Mouse (Mus musculus): ENCODE measurements around the gene Map3k13. TPM values are rescaled to one million over a fixed set of nuclear protein-coding genes. Genes with fewer than 3 reads are reported as not detected.

Gene Map3k13
- polyA plus RNA-seq, 1 experiment from 2014 or later: 0.76 TPM

GRCm38 (mm10) chr16:21834866-21835583, 40.9 kb downstream of the Map3k13 start:
- WGBS: 75% methylated on average over 8 of the region's 8 CpGs

DNA sequence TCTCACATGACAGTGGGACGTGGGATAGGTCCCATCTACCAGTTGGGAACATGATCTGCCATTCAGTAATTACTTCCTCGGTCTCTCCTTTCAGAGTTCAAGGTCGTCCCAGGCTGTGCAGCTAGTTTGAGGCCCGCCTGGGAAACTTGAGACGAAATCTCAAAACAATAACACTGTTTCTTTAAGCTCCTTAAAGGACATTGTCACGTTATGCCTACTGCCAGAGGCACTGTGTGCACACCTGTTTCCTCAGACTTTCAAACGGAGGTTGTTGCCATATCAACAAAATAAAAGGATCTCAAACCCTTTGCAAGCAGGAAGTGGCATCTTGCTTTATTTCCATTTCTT, 41.4 kb downstream of the Map3k13 start:
- no peaks in the 10 kb centered on the region for H3K27me3 ChIP-seq (ENCODE audit: control insufficient read depth, insufficient read depth, low read length)
- H3K27ac ChIP-seq (ENCODE audit: low read length): peak overlapping the region; percentile 25; the same call in 1 of the 2 replicates
- peak; percentile 49; the same call in 1 of the 2 replicates for ATAC-seq (replicated peaks; ENCODE audit: extremely low read depth, insufficient read depth, low FRiP score)
- no peak overlapping the region for H3K4me2 ChIP-seq (ENCODE audit: low read depth, low read length)
- no peak overlapping the region for H3K9ac ChIP-seq (ENCODE audit: low read length)
- no peaks in the 10 kb centered on the region for H3K4me1 ChIP-seq (ENCODE audit: control insufficient read depth, insufficient read depth, low read length)
- no peak overlapping the region for H3K4me3 ChIP-seq (ENCODE audit: low read length)
- 50% methylated on average over 7 of the region's 7 CpGs for WGBS
- H3K9me3 ChIP-seq (replicated peaks; ENCODE audit: control insufficient read depth, low read length): no peaks in the 10 kb centered on the region
- H3K36me3 ChIP-seq (ENCODE audit: control insufficient read depth, insufficient read depth): no peaks in the 10 kb centered on the region

More at GRCm38 (mm10) chr16:21834866-21835583, 40.9 kb downstream of the Map3k13 start:
- H3K27ac ChIP-seq (ENCODE audit: low read length): peak overlapping the region; percentile 25; the same call in 1 of the 2 replicates
- no peak overlapping the region for H3K4me2 ChIP-seq (ENCODE audit: low read depth, low read length)
- no peak for ATAC-seq (replicated peaks; ENCODE audit: extremely low read depth, insufficient read depth, low FRiP score)
- H3K4me3 ChIP-seq (ENCODE audit: low read length): no peak overlapping the region
- no peaks in the 10 kb centered on the region for H3K27me3 ChIP-seq (ENCODE audit: control insufficient read depth, insufficient read depth, low read length)
- no peaks in the 10 kb centered on the region for H3K4me1 ChIP-seq (ENCODE audit: control insufficient read depth, insufficient read depth, low read length)
- H3K9me3 ChIP-seq (replicated peaks; ENCODE audit: control insufficient read depth, low read length): no peaks in the 10 kb centered on the region
- H3K9ac ChIP-seq (ENCODE audit: low read length): no peak overlapping the region
- no peaks in the 10 kb centered on the region for H3K36me3 ChIP-seq (ENCODE audit: control insufficient read depth, insufficient read depth)

DNA sequence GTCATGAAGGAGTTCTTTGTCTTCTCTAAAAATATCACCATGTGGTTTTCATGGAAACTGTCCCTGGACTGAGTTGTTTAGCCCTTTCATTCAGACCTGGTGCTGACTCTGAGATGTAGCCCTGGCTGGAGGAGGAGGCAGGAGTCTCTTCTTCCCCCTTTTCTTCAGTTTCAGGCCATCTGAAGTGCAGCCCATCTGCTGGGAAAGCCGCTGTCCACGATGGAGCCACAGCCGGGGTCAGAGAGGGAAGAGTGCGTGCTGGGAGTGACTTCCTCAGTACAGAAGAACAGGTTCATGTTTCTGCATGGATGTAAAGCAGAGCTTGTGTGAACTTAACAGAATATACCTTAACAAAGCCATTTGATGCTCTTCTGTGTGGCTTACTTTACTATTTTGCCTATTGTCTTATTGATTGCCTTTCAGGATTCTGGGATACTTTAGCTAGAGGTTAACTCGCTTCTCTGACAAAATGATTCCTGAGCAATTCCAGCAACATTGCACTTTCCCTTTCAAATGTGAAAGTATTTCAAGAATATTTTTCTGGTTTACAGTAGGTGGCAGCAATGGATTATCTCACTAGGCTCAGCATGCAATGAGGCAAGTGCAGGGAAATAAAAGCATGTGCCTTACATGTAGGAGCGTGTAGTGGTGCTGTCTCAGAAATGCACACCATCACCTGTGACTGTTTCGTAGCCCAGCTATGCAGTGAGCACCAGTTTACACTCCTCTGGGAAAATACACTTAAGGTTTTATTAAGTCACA, 42.3 kb downstream of the Map3k13 start:
- no peak overlapping the region for H3K4me3 ChIP-seq (ENCODE audit: low read length)
- peak overlapping the region; percentile 46; the same call in 1 of the 2 replicates for H3K27ac ChIP-seq (ENCODE audit: low read length)
- peak overlapping the region; percentile 29; the same call in 1 of the 2 replicates for H3K9ac ChIP-seq (ENCODE audit: low read length)
- ATAC-seq (replicated peaks; ENCODE audit: extremely low read depth, insufficient read depth, low FRiP score): no peak
- WGBS: 45% methylated on average over 7 of the region's 7 CpGs
- H3K36me3 ChIP-seq (ENCODE audit: control insufficient read depth, insufficient read depth): no peaks in the 10 kb centered on the region
- no peaks in the 10 kb centered on the region for H3K27me3 ChIP-seq (ENCODE audit: control insufficient read depth, insufficient read depth, low read length)
- H3K4me1 ChIP-seq (ENCODE audit: control insufficient read depth, insufficient read depth, low read length): no peaks in the 10 kb centered on the region
- no peaks in the 10 kb centered on the region for H3K9me3 ChIP-seq (replicated peaks; ENCODE audit: control insufficient read depth, low read length)
- H3K4me2 ChIP-seq (ENCODE audit: low read depth, low read length): no peak overlapping the region

GRCm38 (mm10) chr16:21837694-21838093, 43.5 kb downstream of the Map3k13 start:
- Histone ChIP-seq H3K9ac (ENCODE audit: low read length) (no peak overlapping the region), H3K4me3 (ENCODE audit: low read length) (no peak overlapping the region), H3K36me3 (ENCODE audit: control insufficient read depth, insufficient read depth) (no peaks in the 10 kb centered on the region), H3K4me1 (ENCODE audit: control insufficient read depth, insufficient read depth, low read length) (no peaks in the 10 kb centered on the region), H3K27ac (ENCODE audit: low read length) (no peak overlapping the region), H3K4me2 (ENCODE audit: low read depth, low read length) (no peak overlapping the region), H3K27me3 (ENCODE audit: control insufficient read depth, insufficient read depth, low read length) (no peaks in the 10 kb centered on the region), H3K9me3 (replicated peaks; ENCODE audit: control insufficient read depth, low read length) (no peaks in the 10 kb centered on the region)
- no peak for ATAC-seq (replicated peaks; ENCODE audit: extremely low read depth, insufficient read depth, low FRiP score)
- WGBS: 91% methylated on average over 6 of the region's 6 CpGs

DNA sequence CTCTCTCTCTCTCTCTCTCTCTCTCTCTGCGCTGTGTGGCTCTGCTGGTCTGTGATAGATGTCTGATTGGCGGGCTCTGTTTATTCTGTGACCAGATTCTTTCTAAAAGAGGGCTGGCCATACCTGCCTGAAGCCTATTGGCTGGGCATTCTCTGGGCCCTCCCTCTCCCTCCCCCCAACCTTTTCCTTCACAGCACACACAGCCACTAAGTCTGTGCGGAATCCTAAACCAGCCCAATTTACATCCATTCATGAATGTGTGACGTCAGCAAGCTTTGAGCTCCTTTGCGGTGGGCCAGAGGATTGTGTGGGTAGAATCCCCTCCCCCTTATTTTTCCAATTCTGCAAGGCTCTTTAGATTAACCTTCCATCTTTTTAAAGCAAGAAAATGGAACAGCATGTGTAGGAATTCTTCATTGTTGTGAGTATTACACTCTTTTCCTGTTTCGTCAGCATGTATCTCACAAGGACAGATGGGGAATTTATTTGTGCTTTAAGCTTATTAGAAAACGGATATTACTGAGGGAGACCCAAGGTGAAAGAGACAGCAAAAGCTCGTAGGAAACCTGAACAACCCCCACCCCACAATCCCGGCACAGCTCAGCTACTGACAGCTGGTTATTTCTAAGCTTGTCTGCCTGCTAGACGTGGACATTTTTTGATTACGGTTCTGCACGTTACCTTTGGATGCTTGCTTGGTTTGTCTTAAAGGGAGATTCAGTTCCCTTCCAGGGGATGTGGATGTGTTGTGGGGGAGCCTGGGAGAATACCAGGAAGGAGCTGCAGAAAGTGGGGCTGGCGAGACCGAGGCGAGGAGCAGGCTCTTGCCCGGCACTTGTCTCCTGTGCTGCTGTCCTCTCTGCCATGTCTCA, 51.9 kb downstream of the Map3k13 start:
- no peaks in the 10 kb centered on the region for H3K4me1 ChIP-seq (ENCODE audit: control insufficient read depth, insufficient read depth, low read length)
- H3K4me2 ChIP-seq (ENCODE audit: low read depth, low read length): peak overlapping the region; percentile 74
- H3K9me3 ChIP-seq (replicated peaks; ENCODE audit: control insufficient read depth, low read length): no peaks in the 10 kb centered on the region
- H3K4me3 ChIP-seq (ENCODE audit: low read length): peak overlapping the region; percentile 66
- peak overlapping the region; percentile 71 for H3K9ac ChIP-seq (ENCODE audit: low read length)
- H3K36me3 ChIP-seq (ENCODE audit: control insufficient read depth, insufficient read depth): no peaks in the 10 kb centered on the region
- peak; percentile 99 for ATAC-seq (replicated peaks; ENCODE audit: extremely low read depth, insufficient read depth, low FRiP score)
- WGBS: 1% methylated on average over 16 of the region's 16 CpGs
- peak overlapping the region; percentile 73 for H3K27ac ChIP-seq (ENCODE audit: low read length)
- H3K27me3 ChIP-seq (ENCODE audit: control insufficient read depth, insufficient read depth, low read length): no peaks in the 10 kb centered on the region

DNA sequence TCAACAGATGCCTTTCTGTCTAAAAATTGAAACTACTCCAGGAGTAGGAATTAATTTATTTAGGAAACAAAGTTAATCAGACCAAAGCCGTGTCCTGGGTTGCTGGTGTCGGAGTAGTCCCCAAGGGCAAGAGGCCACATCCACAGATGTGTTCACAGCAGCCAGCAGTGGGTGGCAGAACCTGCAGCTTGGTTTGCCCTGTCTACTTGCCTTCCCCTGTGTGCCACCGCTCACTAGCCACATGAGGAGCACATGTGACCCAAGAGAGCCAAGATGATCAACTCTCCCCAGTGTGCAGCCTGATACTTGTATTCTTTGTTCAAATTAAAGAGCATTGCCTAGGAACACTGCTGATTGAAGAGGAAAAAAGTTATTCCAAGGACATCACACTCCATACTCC, 54.3 kb downstream of the Map3k13 start:
- Histone ChIP-seq H3K4me2 (ENCODE audit: low read depth, low read length) (no peak overlapping the region), H3K36me3 (ENCODE audit: control insufficient read depth, insufficient read depth) (no peaks in the 10 kb centered on the region), H3K9me3 (replicated peaks; ENCODE audit: control insufficient read depth, low read length) (no peaks in the 10 kb centered on the region), H3K27me3 (ENCODE audit: control insufficient read depth, insufficient read depth, low read length) (no peaks in the 10 kb centered on the region), H3K4me3 (ENCODE audit: low read length) (no peak overlapping the region), H3K27ac (ENCODE audit: low read length) (no peak overlapping the region), H3K9ac (ENCODE audit: low read length) (no peak overlapping the region), H3K4me1 (ENCODE audit: control insufficient read depth, insufficient read depth, low read length) (no peaks in the 10 kb centered on the region)
- ATAC-seq (replicated peaks; ENCODE audit: extremely low read depth, insufficient read depth, low FRiP score): no peak
- 77% methylated on average over 3 of the region's 3 CpGs for WGBS

DNA sequence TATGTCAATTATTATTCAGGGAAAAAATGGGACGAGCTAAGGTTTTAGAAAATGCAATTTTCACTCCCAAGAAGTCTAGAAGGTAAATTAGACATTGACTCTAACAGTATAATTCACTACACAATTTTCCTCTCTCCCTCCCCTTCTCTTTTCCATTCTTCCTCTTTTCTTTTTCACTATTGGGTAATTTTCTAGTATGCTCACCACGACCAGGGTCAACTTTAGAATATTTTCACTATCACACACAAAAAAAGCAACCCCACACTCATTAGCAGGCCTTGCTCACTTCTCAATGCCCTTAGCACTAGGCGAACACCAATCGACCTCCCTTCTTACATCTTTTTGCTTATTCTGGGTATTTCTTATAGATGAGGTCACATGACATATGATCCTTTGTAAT, 54.7 kb downstream of the Map3k13 start:
- no peaks in the 10 kb centered on the region for H3K27me3 ChIP-seq (ENCODE audit: control insufficient read depth, insufficient read depth, low read length)
- no peaks in the 10 kb centered on the region for H3K36me3 ChIP-seq (ENCODE audit: control insufficient read depth, insufficient read depth)
- no peak overlapping the region for H3K4me2 ChIP-seq (ENCODE audit: low read depth, low read length)
- H3K4me3 ChIP-seq (ENCODE audit: low read length): no peak overlapping the region
- no peaks in the 10 kb centered on the region for H3K9me3 ChIP-seq (replicated peaks; ENCODE audit: control insufficient read depth, low read length)
- no peak for ATAC-seq (replicated peaks; ENCODE audit: extremely low read depth, insufficient read depth, low FRiP score)
- WGBS: 78% methylated on average over 4 of the region's 4 CpGs
- no peaks in the 10 kb centered on the region for H3K4me1 ChIP-seq (ENCODE audit: control insufficient read depth, insufficient read depth, low read length)
- no peak overlapping the region for H3K27ac ChIP-seq (ENCODE audit: low read length)
- H3K9ac ChIP-seq (ENCODE audit: low read length): no peak overlapping the region

GRCm38 (mm10) chr16:21852374-21852773, 58.2 kb downstream of the Map3k13 start:
- Histone ChIP-seq H3K4me3 (ENCODE audit: low read length) (no peak overlapping the region), H3K27me3 (ENCODE audit: control insufficient read depth, insufficient read depth, low read length) (no peaks in the 10 kb centered on the region), H3K36me3 (ENCODE audit: control insufficient read depth, insufficient read depth) (no peaks in the 10 kb centered on the region), H3K9ac (ENCODE audit: low read length) (no peak overlapping the region), H3K4me1 (ENCODE audit: control insufficient read depth, insufficient read depth, low read length) (peaks cover 4% of the 10 kb centered on the region; the same call in 1 of the 2 replicates), H3K27ac (ENCODE audit: low read length) (no peak overlapping the region), H3K4me2 (ENCODE audit: low read depth, low read length) (no peak overlapping the region), H3K9me3 (replicated peaks; ENCODE audit: control insufficient read depth, low read length) (no peaks in the 10 kb centered on the region)
- no peak for ATAC-seq (replicated peaks; ENCODE audit: extremely low read depth, insufficient read depth, low FRiP score)
- 87% methylated on average over 7 of the region's 7 CpGs for WGBS
